Mouse (Mus musculus) liver, embryonic 14.5 days (tissue): Measurements from ENCODE around the gene Plcb1.

Source experiments
- CTCF ChIP-seq: IDR thresholded peaks from 2 replicates; pipeline ENCODE4 v1.5.1; 2016; ENCODE audit warnings: antibody characterized with exemption, low read depth, control low read depth
- EP300 ChIP-seq: IDR thresholded peaks from 2 replicates; pipeline ENCODE4 v1.6.1; 2016; ENCODE audit warnings: antibody characterized with exemption, low read depth

DNA sequence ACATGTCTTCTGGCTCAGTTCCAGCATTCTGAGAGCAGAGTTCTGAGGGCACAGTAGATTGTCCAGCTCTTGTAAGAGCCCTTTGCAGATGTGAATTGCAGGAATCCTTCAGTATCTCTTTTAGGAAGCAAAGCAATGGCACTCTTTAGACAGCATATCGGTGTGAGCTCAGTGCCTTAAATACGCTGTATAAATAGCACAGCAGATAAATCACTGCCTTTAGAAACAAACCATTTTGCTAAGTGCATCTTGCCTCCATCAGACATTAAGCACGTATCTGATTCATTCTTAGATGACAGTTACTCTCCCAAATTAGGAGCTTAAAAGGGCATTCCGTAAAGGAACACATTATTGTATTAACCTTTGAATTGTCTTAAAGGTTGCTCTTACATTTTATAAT is 416.5 kb downstream of the Plcb1 start:
- TF ChIP-seq CTCF, result no peak
- no peak for TF ChIP-seq EP300
